Mouse (Mus musculus) lung, embryonic 14.5 days (tissue): ENCODE measurements around the gene Nipbl. TPM values are rescaled to one million over a fixed set of nuclear protein-coding genes. Genes with fewer than 3 reads are reported as not detected.
"Not testable (repeated sequence)": the region's sequence is repeated elsewhere in the genome, so short reads cannot be mapped to it uniquely, and the experiment has no call there.

ENCODE experiments used
- ATAC-seq: fragments of 200-750 bp; cut with Nextera tagmentation; 2 replicates; pipeline ENCODE4 v1.8.0; 2017; ENCODE audit warnings: mild to moderate bottlenecking, moderate TSS enrichment, moderate library complexity; ENCODE audit not compliant: insufficient read depth
- DNase-seq: peaks from one replicate; pipeline ENCODE4 v3.0.0-alpha.2; 2015
- H3K27ac ChIP-seq: fragments of 300-500 bp; sonication (generic); 2 replicates; pipeline ENCODE4 v1.5.1; 2014; ENCODE audit warnings: low read depth, mild to moderate bottlenecking, moderate library complexity
- H3K27me3 ChIP-seq: fragments of 300-500 bp; sonication (generic); 2 replicates; pipeline ENCODE4 v1.6.1; 2014; ENCODE audit warnings: low read length, control low read depth; ENCODE audit not compliant: insufficient read depth
- H3K36me3 ChIP-seq: fragments of 300-500 bp; sonication (generic); 2 replicates; pipeline ENCODE4 v1.6.1; 2014; ENCODE audit warnings: control low read depth; ENCODE audit not compliant: insufficient read depth
- H3K4me1 ChIP-seq: fragments of 300-500 bp; sonication (generic); 2 replicates; pipeline ENCODE4 v1.6.1; 2014; ENCODE audit warnings: antibody characterized with exemption, control low read depth; ENCODE audit not compliant: insufficient read depth
- H3K4me2 ChIP-seq: fragments of 300-500 bp; sonication (generic); 2 replicates; pipeline ENCODE4 v1.6.1; 2014; ENCODE audit warnings: mild to moderate bottlenecking
- H3K4me3 ChIP-seq: fragments of 300-500 bp; sonication (generic); 2 replicates; pipeline ENCODE4 v1.5.1; 2014; ENCODE audit warnings: low read depth, low read length
- H3K9ac ChIP-seq: fragments of 300-500 bp; sonication (generic); 2 replicates; pipeline ENCODE4 v1.6.1; 2014
- H3K9me3 ChIP-seq: fragments of 300-500 bp; sonication (generic); 2 replicates; pipeline ENCODE4 v1.6.1; 2016; ENCODE audit warnings: low read depth, low read length, control low read depth
- CTCF ChIP-seq: IDR thresholded peaks from 2 replicates; pipeline ENCODE4 v1.5.1; 2016; ENCODE audit warnings: antibody characterized with exemption, low read depth
- WGBS: fragments of 180-500 bp; shearing (Covaris S2); extraction: QIAGEN DNeasy Blood & Tissue Kit; methylation state at CpG from one replicate; pipeline ENCODE4 v1.1.7; 2014; 5-methylcytosine and 5-hydroxymethylcytosine counted together
- polyA plus RNA-seq: library from polyadenylated mRNA; unstranded; fragments of >200 nt; fragmentation: Nextera tagmentation; extraction: Ambion mirVana; gene quantifications from 2 replicates; pipeline ENCODE4 v1.2.1, GENCODE M21; 2014

Nipbl gene
- polyA plus RNA-seq = 22.8 and 23.3 TPM in 2 replicates

DNA sequence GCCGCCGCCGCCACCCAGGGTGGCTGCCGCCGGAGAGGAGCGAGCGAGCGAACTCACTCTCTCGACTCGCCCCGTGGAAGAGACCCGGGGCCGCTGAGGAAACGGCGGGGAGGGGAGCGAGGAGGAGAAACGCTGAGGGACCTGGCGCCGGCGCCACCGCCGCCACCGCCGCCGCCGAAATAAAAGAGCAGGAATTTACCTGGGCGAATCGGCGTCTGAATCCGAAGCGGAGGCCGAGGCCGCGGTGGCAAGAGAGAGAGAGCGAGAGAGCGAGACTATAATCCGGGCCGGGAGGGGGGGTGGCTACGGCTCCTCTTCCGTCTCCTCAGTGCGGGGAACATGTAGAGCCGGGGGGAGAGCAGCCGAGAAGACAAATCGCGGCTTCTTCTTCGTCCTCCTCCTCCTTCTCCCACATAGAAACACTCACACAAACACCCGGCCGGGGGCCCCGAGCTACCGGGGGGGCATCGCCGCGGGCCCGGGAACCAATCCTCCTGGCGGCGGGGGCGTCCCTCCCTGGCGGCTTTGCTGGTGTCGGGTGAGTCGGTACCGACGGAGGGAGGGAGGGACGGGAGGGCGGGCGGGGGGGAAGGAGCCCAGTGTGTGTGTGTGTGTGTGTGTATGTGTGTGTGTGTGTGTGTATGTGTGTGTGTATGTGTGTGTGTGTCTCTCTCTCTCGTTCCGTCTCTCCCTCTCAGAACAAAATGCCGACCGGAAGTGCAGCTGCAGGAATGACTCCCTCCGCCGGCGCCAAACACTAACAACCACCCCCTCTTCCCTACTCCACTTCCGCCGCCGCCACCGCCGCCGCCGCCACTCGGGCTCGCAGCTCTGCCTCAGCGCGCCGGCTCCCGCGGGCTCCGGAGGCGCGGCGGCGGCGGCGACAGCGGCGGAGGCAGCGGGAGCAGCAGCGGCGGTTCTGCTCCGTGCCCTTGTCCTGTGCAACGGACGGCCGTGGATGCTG, at the start of gene Nipbl:
Gene Nipbl (minus strand): TSS at position 538 of the 964 bp plus-strand sequence.
- peak within 1 kb of the TSS; percentile 99 for H3K9ac ChIP-seq
- ATAC-seq (peak; percentile 84), DNase-seq (peak; percentile 95)
- H3K27me3 ChIP-seq = no peaks in the 10 kb centered on the region
- H3K4me2 ChIP-seq = peak within 1 kb of the TSS; percentile 88
- 0 out of 2 replicates have a peak, but pooled peaks have one; percentile 1 for TF ChIP-seq CTCF
- peak within 1 kb of the TSS; percentile 92 for H3K4me3 ChIP-seq
- no peaks in the 10 kb centered on the region; the same call in 1 of the 2 replicates for H3K4me1 ChIP-seq
- H3K36me3 ChIP-seq = no peaks in the 10 kb centered on the region
- H3K27ac ChIP-seq = peak within 1 kb of the TSS; percentile 100
- under 1% methylated on average over 77 of the region's 102 CpGs for WGBS
- H3K9me3 ChIP-seq = no peaks in the 10 kb centered on the region

DNA sequence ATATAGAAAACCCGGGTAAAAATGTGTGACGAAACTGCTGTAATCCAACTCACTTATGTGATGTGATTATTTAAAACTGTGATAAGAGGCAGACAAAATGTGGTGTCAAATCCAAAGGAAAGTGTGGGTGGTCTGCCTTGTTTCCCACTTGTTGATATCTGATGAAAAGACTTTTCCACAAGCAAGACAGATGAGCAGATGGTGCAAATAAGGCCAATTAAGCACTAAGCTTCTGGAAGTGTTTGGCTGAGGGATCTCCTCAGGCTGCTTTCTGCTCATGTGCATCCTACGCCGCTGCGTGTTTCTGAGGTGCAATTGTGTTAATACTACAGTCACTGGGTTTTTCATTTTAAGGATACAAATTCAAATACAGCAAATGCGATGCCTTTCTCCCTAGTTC, 41.0 kb upstream of the Nipbl start:
- Histone ChIP-seq H3K4me2 (no peak overlapping the region), H3K9me3 (no peaks in the 10 kb centered on the region), H3K4me1 (no peaks in the 10 kb centered on the region), H3K27me3 (no peaks in the 10 kb centered on the region), H3K36me3 (no peaks in the 10 kb centered on the region), H3K27ac (no peak overlapping the region), H3K4me3 (no peak overlapping the region), H3K9ac (no peak overlapping the region)
- no peak for TF ChIP-seq CTCF
- 51% methylated on average over 6 of the region's 6 CpGs for WGBS
- ATAC-seq = no peak
- no peak for DNase-seq

DNA sequence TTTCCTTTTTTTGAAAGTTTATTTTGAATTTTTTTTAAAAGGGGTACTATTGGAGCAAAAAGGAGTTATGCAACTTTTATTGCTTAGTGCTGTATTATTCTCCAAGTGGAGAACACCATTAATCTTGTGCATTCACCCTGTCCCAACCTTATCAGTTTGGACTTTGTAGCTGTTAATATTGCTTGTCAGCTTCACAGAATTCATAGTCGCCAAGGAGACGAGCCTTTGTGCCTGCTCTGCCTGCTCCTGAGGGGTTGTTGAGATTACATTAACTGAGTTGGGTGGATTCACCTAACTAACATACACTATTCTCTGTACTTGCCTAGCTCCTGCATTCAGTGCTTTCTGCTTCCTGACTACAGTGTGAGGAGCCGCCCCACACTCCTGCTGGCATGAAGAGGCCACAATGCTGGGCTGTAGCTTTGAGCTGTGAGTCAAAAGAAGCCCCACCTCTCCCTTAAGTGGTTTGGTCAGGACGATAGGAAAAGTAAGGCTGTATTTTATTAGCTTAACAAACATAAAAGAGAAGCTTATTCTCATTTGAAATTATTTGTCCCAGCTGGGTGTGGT, 24.8 kb upstream of the Nipbl start:
- Histone ChIP-seq H3K27me3 (no peaks in the 10 kb centered on the region), H3K9ac (no peak overlapping the region), H3K4me3 (no peak overlapping the region), H3K27ac (no peak overlapping the region), H3K36me3 (no peaks in the 10 kb centered on the region), H3K4me1 (no peaks in the 10 kb centered on the region), H3K9me3 (no peaks in the 10 kb centered on the region), H3K4me2 (no peak overlapping the region)
- no peak for TF ChIP-seq CTCF
- 29% methylated on average over 4 of the region's 4 CpGs for WGBS
- DNase-seq (no peak), ATAC-seq (no peak)

DNA sequence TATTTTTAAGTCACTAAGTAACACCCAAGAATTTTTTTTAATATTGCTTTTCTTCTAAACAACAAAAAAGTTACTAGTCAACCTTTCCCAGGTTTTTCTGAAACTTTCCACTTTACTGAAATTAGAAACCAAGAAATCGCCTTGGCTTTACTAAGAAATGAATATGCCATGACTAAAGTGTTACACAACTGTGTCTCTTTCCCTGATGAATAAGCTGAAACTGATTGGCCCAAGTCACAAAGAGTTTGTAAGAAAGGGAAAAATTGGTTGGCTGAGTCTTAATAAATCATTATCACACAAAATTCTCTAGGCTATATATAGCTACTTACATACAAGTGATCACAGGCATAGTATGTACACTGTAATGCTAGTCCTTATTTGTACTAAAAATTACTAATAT, 19.3 kb upstream of the Nipbl start:
- TF ChIP-seq CTCF = no peak
- H3K36me3 ChIP-seq = no peaks in the 10 kb centered on the region
- no peaks in the 10 kb centered on the region for H3K27me3 ChIP-seq
- H3K4me1 ChIP-seq = no peaks in the 10 kb centered on the region
- H3K27ac ChIP-seq = no peak overlapping the region
- H3K4me2 ChIP-seq = no peak overlapping the region
- 84% methylated on average over 1 of the region's 1 CpGs for WGBS
- no peak for ATAC-seq
- no peaks in the 10 kb centered on the region for H3K9me3 ChIP-seq
- H3K9ac ChIP-seq = no peak overlapping the region
- no peak overlapping the region for H3K4me3 ChIP-seq
- no peak for DNase-seq

DNA sequence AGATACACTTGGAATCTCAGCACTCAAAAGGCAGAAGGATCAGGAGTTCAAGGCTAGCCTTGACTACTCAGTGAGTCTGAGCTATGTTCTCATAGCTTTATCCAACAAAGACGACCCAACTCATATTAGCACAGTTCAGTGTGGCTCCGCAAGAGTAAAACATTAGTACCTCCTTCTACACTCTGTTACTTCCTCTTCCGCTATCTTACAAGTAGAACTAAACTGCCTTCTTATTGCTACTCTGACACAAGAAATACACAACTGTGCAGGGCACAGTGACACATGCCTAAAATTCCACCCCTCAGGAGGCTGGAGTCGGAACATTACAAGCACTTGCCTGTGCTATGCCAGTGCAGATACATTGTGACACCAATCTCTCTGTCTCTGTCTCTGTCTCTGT, 18.5 kb upstream of the Nipbl start:
- no peak overlapping the region for H3K9ac ChIP-seq
- no peaks in the 10 kb centered on the region for H3K9me3 ChIP-seq
- H3K27ac ChIP-seq = no peak overlapping the region
- H3K36me3 ChIP-seq = no peaks in the 10 kb centered on the region
- no peak overlapping the region for H3K4me2 ChIP-seq
- no peaks in the 10 kb centered on the region for H3K4me1 ChIP-seq
- 86% methylated on average over 4 of the region's 4 CpGs for WGBS
- ATAC-seq = no peak
- no peak for TF ChIP-seq CTCF
- no peak overlapping the region for H3K4me3 ChIP-seq
- H3K27me3 ChIP-seq = no peaks in the 10 kb centered on the region
- DNase-seq = no peak

DNA sequence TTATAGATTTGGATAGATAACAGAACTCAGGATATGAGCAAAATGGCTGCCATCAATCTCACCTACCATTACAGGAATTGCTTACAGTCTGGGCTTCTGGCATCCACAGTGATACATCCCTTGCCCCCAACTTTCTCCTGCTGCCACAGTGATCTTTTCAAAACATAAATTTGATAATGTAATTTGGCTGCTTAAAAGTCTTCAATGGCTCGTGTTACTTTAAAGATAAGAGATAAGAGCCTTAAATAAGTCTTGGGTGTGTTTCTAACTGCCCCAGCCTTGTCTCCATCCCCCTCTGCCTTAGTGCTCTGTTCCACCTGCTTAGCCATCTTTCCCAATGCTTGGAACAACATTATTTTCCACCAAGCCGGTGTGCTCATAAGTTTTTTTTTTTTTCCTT, 16.6 kb upstream of the Nipbl start:
- DNase-seq (no peak), ATAC-seq (no peak)
- no peak for TF ChIP-seq CTCF
- Histone ChIP-seq H3K4me2 (no peak overlapping the region), H3K4me3 (no peak overlapping the region), H3K27me3 (no peaks in the 10 kb centered on the region), H3K9ac (no peak overlapping the region), H3K4me1 (no peaks in the 10 kb centered on the region), H3K9me3 (no peaks in the 10 kb centered on the region), H3K36me3 (no peaks in the 10 kb centered on the region), H3K27ac (no peak overlapping the region)
- 56% methylated on average over 2 of the region's 2 CpGs for WGBS

DNA sequence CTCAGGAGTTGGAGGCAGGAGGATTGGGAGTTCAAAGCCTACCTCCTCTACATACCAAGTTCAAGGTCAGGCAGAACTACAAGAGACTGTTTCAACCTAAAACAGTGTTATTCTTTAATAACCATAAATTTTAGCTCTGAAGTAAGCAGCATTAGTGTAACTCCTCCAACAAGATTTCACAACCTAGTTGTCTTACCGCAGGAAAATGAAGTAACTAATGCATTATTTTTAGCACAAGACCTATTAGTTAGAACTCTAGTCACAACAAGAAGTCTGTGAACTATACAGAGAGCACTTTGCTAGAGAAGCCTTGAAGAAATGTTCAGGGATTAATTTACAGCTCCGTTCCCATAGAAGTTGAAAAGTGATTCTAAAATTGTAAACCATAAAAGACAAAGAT, 15.7 kb upstream of the Nipbl start:
- Histone ChIP-seq H3K36me3 (no peaks in the 10 kb centered on the region), H3K27ac (no peak overlapping the region), H3K27me3 (no peaks in the 10 kb centered on the region), H3K9ac (no peak overlapping the region), H3K9me3 (no peaks in the 10 kb centered on the region), H3K4me1 (no peaks in the 10 kb centered on the region), H3K4me2 (no peak overlapping the region), H3K4me3 (no peak overlapping the region)
- no peak for ATAC-seq
- TF ChIP-seq CTCF = no peak
- 83% methylated on average over 2 of the region's 2 CpGs for WGBS
- no peak for DNase-seq

DNA sequence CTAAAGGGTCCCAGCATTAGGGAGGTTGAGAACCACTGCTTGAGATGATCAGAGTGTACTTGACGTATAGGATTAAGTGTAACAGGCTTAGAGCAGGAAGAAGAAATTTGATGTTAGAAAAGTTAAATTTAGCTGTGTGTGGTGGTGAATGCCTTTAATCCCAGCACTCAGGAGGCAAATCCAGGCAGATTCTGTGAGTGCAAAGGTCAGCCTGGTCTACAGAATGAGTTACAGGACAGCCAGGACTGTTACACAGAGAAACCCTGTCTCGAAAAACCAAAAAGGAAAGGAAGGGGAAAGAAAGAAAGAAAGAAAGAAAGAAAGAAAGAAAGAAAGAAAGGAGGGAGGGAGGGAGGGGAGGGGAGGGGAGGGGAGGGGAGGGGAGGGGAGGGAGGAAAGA, 12.0 kb upstream of the Nipbl start:
- ATAC-seq, H3K9ac ChIP-seq, H3K4me2 ChIP-seq, H3K4me3 ChIP-seq, DNase-seq, H3K27ac ChIP-seq, H3K27me3 ChIP-seq, H3K4me1 ChIP-seq, H3K36me3 ChIP-seq, H3K9me3 ChIP-seq: not testable (repeated sequence)
- 88% methylated on average over 1 of the region's 2 CpGs for WGBS
